Mouse (Mus musculus): Measurements from ENCODE around the gene Foxp1.
A peak's percentile ranks its signal among the peaks of the same experiment; 100 is the strongest.

Gene Foxp1

DNA sequence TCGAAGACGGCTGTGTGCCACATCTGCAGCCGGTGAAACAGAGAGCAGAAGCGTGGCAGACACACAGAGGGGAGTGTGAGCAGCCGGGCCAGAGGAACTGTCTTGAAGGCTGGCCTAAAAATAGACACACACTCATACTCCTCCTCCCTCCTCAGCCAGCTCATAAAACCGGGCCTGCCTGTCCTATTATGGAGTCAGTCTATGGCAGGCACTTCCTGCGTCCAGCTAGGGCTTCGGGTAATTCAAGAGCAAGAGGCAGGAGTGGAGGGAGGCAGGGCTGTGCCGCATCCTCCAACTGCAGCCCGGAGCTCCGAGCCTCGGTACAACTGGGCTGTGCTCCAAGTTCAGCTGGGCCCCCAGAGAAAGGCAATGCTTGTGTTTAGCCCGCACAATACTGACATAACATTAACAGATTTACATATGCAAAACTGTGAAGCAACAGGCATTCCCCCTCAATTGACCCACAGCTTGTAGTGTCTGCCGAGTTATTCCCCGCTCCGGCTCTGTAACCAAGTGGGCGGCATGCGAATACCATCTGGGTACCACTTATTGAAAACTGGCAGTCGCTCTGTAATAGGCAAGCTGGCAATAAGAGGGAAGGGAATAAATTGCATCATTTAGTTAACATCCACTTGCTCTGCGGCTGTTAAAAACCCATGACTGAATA lies 37.2 kb downstream of the Foxp1 start:
- peak; percentile 50 for DNase-seq (ENCODE audit: extremely low spot score, low read depth, low spot score)

DNA sequence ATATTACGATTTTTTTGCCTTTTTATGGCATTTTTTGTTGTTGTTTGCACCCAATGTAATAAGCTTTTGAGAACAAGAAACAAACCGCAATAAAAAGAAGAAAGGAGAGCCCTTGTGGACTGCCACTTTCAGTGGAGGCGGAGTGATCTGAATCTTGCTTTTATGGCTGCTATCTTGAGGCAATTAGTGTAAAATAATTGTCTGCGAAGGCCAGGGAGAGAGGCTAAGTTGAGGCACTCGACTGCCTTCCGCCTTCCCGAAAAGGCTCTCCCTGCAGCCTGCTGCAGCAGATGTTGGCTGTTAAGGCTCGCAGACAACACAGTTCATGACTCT lies 37.7 kb downstream of the Foxp1 start:
- DNase-seq (ENCODE audit: extremely low spot score, low read depth, low spot score) = no peak

DNA sequence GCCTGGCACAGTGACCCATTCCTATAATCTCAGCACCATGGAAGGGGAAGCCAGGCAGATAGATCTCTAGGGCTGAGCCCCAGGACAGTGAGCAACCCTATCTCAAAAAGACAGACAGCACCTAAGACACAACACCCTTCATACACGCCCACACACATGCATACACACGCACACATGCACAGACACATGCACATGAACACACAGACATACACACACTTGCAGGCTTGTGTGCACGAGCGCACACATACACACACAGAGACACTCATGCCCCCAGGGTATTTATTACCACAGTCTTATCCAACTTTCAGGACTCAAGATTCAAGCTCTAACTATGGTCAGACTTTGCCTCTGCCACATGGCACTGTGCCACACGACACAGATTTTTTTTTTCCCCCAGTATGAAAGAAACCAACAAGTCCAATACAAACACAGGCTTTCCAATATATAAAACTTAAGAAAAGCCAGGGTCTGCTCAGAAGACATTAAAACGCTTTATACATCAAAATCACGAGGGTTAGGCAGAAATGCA lies 38.3 kb downstream of the Foxp1 start:
- DNase-seq (ENCODE audit: extremely low spot score, low read depth, low spot score) = no peak

DNA sequence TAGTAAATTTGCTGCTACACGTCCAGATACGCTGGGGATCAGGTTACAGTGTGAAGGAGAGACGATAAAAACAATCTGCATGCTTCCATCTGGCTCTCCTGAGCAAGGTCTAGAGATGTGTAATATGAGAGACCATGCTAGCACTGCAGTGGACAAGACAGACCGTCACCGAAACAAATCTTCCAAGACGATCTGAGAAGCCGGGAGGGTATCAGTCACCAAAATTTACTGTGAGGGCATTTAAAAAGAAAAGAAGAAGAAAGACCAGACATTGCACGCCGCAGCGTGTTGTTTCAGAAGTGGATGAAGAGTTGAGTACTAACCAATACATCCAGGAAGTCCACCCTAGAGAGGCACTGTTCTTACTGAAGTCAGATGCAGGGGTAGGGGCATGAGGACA lies 39.0 kb downstream of the Foxp1 start:
- no peak for DNase-seq (ENCODE audit: extremely low spot score, low read depth, low spot score)

DNA sequence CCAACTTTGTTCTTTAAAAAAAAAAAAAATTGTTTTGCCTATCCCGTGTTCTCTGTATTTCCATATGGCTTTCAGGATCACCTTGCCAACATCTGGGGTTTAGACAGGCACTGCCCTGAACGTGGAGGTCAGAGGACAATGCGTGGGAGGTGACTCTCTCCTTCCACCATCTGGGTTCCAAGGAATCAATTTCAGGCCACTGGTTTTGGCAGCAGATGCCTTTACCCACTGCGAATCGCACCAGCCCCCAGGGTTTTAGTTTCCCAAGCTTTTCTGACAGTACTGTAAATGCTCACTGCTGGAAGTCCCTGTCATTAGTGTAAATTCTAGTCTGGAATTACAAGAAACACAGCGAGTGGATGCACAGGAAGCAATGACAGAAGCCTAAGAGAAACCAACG lies 41.0 kb downstream of the Foxp1 start:
- no peak for DNase-seq (ENCODE audit: extremely low spot score, low read depth, low spot score)

DNA sequence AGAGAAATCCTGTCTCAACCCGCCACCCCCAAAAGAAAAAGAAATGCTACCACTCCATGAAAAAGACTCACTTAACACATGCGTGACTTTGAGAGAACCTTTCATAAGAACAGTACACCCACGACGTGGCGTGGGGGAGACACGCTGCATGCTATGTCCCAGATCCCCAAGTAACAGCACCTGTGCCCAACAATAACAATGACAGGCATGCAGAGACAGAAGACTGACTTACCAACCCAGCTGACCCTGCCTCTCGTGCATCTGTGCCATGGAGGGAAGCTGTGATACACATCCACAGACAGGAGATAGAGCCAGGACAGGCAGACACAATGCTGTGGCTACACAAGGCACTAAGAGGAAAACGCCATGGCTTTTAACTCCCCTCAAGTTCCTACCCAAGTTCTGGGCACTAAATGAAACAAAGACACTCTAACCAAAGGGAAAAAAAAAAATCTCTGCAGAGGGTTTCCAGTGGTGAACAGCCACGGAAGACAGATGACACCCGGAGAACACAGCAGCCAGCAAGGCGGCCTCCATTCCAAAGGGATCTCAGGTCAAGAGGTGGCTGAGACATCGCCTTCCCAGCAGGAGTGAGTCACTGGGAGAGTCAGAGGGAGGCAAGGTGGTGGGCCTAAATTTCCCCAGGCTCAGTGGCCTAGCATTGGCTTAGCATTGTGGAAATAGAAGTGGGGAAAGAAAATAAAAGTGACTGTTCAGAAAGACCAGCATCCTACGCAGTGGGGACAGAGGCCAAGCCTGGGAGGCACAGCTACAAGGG lies 43.5 kb downstream of the Foxp1 start:
- no peak for DNase-seq (ENCODE audit: extremely low spot score, low read depth, low spot score)

DNA sequence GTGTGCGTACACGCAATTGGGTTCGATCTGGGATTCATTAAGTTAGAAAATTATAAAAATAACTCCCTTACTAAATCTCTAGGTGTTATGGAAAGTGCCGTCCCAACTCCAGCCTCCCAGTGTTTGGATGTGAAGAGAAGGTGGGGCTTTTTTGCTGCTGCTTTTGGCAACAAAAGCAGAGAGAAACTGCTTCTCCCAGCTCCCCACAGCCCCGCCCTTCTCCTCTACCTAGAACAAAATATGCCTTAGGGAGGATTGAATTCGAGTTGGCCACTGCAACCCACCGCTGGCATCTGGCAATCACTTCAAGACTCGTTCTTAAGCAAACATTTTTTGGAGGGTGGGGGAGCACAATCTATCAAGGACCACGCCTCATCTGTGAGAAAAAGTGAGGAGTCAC lies 47.5 kb downstream of the Foxp1 start:
- DNase-seq (ENCODE audit: extremely low spot score, low read depth, low spot score) = no peak

DNA sequence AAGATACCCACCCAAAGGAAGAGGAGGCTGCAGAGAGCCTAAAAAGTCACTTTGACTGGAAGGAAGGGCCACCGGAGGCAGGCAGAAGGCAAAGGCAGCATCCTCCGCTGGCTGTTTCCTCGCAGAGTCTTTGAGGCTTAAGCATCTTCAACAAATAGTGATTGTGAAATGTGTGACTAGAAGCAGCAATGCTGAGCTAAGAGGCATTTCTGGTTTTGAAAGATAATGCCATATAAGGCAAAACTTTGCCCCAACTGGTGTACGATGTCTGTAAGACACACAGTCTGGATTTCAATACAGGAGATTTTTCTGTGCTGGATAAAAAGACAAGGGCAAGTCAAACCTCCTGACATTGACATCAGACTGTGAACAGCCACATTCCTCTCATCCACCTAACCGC lies 51.6 kb downstream of the Foxp1 start:
- no peak for DNase-seq (ENCODE audit: extremely low spot score, low read depth, low spot score)

DNA sequence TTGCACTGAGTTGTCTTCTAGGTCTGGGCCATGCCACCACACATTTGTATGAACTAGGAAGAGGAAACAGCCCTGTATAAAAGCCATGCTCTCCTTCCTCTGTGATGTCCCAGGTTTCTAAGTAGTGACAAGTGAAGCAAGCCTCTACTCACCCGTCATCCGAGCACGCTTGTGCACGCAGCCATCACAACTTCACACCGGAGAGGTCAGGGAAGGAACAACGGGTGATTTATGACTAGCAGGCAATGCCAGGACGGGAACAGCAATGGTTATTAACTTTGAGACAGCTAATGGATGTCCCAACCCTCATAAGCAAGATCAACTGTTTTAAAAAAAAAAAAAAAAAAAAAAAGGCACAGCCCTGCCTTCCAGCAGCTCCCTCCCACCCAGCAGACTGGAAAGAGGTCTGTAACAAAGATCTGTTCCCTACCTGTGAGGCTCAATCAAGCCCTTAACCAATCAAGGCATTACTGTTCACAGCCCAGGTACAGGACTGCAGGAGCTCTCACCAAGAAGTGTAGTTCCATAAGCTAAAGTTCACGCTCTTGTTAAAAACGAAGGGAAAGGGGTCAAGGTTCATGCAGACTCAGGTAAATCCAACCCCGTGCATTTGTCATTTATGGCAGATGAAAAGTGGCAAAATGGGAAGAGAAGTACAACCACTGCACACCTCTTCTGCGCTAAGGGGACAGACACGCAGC lies 53.2 kb downstream of the Foxp1 start:
- DNase-seq (ENCODE audit: extremely low spot score, low read depth, low spot score) = no peak

DNA sequence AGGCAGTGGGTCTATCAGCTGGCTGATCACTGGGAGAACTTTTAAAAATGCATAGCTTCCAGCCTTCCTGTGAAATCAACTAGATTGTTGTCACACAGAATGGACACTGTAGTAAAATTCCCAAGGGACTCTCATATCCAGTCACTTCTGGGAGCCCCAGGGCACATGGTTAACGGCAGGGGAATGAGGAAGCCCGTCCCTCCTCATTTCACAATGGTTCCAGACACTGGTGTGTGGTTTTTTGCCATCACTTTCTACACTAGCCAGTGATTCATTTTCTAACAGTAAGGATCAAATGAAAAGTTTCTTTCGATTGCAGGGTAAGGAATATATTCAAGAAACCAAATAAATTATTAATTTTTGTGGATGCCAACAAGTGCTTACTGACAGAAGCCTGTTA lies 54.7 kb downstream of the Foxp1 start:
- DNase-seq (ENCODE audit: extremely low spot score, low read depth, low spot score) = no peak

DNA sequence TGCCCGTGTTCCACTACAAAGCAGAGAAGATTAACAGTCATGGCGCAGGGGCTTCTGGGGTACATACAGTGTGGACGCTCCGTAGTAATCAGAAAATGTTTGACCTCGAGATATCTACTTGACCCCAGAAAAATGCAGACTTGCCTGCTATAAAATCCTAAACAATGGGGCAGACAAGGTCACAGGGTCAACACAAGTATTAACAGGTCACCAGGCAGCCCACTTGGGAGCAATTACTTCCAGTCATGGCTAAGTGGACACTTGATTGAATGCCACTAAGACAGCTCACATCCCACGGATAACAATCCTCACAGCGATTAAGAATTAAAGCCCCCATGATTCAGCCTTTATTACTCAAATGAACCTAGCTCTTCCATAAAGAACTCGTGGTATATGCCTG lies 55.4 kb downstream of the Foxp1 start:
- no peak for DNase-seq (ENCODE audit: extremely low spot score, low read depth, low spot score)

DNA sequence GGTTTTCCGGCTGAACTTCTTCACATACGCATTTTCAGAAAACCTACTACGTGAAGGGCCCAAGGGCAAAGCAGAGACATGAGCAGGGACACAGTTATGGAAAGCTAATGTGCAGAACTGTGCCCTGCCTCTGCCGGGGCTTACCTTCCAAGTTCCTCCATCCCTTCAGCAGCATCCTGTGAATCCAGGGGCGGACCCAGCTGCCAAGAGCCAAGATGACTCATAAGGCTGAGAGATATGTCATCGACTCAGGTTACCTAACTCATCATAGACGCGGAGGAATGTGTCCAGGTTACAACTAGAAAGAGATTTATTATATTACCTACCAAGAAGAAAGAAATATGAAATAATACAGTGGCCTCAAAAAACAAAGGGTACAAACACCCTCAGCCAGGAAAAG lies 56.2 kb downstream of the Foxp1 start:
- no peak for DNase-seq (ENCODE audit: extremely low spot score, low read depth, low spot score)

DNA sequence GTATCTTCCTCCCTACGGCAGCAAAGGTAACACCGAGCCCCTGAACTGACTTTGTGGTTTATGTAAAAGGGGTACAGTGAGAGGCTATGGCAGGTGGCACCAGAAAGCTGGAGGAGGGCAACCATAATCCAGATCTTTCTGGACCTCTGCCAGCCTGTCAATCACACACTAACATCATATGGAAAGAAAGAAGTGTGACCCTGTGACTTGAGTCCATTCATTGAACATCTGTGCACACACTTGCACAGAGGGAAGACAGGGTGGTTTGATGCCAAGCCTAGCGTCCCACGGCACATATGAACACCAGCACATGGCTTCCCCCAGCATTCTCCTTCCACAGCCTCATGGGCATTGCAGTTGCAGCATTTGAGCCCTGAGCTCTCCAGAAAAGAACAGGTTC lies 58.1 kb downstream of the Foxp1 start:
- no peak for DNase-seq (ENCODE audit: extremely low spot score, low read depth, low spot score)

DNA sequence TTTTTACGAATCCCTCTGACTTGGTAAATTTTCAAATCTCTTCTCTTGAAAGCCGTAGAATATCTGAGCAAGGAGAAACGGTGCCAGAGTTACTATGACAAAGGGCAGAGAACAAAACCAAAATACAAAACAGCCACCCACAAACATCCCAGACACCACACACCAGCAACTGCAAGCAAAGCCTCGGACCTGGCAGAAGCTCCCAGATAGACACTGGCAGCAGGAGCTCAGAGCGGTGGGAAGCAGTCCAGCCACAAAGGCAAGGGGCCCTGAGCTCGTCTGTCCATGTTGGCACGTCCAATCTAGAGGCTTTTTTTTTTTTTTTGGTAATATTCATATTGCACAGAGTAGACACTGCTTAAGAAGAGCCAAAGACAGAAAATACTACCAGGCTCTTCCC lies 58.6 kb downstream of the Foxp1 start:
- no peak for DNase-seq (ENCODE audit: extremely low spot score, low read depth, low spot score)

DNA sequence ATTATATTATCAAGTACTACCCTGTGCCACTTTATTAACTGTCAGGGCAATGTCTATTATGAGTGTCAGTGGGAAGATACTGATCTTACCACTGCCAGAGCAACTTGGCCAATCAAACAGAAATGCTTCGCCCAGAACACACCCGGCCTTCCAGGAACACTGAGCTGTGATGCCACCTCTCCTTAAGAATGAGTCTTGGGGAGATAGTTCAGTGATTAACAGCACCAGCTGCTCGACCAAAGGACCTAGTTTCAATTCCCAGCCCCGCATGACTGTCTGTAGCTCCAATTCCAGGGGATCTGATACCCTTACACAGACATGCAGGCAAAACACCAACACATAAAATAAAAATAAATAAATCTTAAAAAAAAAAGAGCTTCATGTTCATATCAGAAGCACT lies 63.7 kb downstream of the Foxp1 start:
- no peak for DNase-seq (ENCODE audit: extremely low spot score, low read depth, low spot score)

DNA sequence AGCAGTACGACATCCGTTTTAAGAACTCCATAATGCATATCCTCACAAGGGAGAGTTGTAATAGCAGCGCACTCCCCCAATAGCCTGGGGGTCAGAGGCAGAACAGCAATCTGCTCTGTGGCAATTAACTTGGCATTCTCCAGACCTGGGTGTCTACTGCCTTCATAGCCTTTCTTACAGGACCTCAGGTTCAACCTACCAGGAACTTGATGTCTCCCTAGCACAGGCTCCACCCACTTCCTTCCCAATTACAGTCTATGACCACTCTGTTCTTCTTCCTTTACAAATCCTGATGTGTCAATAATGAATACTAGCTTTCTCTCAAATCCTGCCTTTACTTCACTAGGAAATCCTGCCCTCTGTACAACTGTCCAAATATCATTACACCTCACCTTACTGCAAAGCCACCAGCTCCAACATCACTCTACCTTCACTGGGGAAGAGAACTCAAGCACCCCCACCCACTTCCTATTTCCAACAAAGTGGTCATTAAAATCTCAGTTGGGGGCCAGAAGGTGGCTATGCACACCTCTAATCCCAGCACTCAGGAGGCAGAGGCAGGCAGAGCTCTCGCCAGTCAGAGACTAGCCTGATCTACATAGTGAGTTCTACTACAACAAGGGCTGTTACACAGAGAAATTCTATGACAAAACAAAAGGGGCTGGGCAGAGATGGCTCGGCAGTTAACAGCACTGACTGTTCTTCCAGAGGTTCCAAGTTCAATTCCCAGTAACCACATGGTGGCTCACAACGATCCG lies 68.6 kb downstream of the Foxp1 start:
- no peak for DNase-seq (ENCODE audit: extremely low spot score, low read depth, low spot score)

DNA sequence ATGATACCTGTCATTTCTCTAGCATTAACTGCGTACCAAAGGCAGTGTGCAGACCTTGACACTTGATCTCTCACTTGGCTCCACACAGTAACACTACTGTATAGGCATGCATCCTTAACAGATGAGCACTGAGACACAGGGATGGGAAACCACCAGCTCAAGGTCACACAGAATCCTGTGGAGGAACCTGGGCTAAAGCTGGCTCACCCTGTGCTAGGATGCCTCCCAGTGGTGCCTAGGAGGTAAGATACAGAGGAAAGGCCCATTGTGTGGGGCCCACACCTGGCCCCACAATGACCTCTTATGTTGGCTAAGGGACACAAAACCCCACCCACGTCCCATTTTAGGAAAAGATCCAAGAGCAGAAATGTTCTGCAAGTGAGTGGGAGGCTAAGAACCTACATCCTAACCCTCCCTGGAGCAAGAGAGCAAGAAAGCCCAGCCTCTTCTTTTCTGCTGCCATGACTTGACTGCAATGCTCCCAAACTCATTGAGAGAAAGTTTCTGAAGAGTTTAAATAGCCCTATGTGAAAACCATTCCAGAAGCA lies 69.8 kb downstream of the Foxp1 start:
- DNase-seq (ENCODE audit: extremely low spot score, low read depth, low spot score) = no peak

DNA sequence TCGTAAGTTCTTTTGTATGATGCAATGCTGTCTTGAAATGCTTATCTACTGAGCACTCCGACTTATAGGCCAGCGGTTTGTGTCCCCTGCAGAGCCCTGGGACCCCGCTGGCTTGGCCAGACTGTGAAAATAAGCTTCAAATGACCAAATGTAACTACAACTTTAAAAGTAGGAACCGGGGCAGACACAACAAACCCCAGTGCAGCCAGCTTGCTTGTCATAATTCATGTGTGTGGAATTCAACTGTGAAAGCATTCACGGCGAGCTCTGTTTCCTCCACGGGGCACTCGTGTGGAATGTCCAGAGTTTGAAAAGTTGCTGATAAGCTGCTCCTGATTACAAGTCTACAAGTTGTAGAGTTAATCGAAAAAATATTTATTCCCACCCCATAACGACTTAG lies 71.0 kb downstream of the Foxp1 start:
- DNase-seq (ENCODE audit: extremely low spot score, low read depth, low spot score) = no peak

DNA sequence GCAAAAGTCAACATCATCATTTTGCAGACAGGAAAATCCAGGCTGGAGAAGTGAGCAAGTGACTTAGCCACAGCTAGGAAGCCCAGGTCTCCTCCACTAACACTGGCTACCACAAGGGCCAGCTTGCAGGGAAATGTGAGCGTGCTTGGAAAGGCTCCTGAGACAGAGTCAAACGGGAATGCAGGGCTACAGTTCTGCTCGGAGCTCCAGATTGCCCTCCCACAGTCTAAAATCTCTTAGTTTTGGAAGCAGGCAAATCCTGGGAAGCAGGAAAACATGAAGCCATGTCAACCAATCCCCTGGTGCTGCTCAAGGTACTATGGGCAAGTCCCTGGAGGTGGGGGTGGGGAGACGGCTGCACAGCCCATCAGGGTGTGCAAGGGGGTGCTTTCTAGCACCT lies 75.1 kb downstream of the Foxp1 start:
- DNase-seq (ENCODE audit: extremely low spot score, low read depth, low spot score) = no peak

DNA sequence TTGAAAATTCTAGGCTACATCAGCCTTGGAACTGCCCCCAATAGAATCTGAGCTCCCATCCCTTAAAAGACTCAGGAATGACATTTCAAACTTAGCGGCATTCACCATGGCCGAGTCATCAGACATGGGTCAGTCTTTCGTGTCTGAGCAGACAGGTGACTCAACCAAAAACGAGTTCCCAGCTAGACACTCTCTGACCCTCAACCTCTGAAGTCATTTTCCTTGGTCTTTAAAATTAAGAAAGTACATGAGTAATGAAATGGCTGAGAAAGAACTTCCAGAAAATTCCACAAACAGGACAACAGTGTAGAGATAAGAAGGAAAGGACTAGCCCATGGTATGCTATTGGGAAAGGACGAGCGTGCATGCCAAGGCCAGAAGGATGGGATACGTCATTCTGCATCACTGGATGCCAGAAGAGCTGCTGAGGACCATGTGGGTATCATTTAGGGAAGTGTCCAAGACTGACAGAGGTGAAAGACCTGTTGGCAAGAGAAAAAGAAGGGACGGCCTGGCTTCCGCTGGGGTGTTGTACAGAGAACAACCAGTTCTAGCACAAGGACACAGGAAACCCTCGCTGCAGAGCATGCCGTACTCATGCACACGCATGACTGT lies 75.6 kb downstream of the Foxp1 start:
- no peak for DNase-seq (ENCODE audit: extremely low spot score, low read depth, low spot score)

DNA sequence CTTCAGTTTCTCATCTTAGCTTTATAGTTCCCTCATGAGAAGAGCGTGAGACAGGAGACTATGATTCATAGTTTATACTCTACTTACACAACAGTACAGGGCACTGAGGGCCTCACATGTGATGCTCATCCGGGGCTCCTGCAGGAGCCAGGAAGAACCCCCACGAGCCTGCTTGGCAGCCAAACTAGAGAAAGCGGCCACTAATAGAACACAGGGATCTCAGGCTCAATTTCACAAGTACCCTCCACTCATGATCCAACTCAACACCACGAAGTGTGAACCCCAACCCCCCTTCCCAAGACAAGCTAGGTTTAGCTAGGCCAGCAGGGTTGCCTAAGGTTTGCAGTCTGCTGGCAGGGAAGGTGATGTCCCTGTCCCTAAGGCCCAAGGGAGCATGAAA lies 79.1 kb downstream of the Foxp1 start:
- no peak for DNase-seq (ENCODE audit: extremely low spot score, low read depth, low spot score)

Measured in hindlimb bud, embryonic 11.5 days (tissue).